Mouse (Mus musculus): ENCODE results near the gene Csmd2.

Gene Csmd2

DNA sequence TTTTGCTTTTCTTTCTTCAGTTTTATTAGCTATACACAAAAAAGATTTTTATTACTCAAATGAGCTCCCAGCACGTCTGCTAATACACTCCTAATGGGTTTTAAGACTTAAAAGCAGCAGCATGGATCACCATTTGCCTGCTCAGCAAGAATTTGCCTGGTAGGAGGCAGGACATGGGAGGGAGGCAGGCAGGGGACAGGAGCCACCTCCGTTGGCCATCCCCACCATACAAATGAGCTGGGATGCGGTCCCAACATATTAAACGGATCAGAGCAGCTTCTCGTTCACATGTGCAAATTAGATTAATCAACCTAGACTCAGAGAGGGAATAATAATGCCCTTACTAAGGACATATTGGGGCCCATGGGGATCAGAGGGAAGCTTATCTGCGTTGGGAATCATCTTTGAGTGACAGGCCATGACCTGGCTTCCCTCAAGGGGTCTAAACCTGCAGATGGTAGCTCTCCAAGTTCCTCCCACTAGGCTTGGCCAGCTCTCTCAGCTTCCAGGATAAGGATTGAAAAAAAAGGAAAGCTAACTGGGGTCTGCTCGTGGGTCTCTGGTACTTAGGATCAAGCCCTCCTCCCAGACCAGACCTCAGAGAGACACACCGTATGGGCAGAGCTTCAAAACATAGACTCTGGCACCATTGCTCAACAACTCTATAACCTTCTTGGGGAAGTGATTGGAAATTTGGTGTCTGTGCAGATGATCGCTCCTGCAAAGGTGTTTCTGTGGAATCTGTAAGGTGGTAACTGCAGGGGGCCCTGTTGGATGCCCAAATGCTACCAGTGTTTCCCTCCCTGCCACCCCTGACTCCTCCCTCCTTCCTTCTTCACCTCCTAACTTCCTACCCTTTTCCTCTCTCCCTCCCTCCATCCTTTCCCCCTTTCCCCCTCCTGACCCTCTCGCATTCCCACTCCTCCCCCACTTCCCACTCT lies 153.8 kb downstream of the Csmd2 start:
- no peak for DNase-seq (ENCODE audit: low read depth)

GRCm38 (mm10) chr4:128142279-128142678 lies 154.6 kb downstream of the Csmd2 start:
- DNase-seq (ENCODE audit: low read depth) = no peak

DNA sequence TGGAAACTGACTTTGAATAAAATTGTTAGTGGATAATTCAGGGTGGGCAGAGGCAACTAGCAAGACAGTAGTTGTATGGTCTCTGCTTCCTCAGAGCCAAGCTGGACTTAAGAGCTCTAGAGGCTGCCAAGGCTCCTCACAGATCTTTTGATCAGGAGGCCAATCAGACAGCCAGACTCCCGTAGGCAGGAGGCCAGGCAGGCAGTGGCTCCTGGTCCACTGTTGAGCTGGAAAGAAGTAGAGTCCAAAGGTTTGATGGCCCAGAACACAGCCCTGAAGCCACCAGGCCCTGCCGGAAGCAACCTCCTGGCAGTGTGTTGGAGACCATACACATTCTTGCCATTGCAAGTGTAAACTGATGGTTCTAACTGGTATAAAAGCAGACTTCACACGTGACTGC lies 155.5 kb downstream of the Csmd2 start:
- DNase-seq (ENCODE audit: low read depth) = no peak

- DNase-seq (ENCODE audit: low read depth) = no peak
Measured at GRCm38 (mm10) chr4:128149524-128149923, 161.9 kb downstream of the Csmd2 start.

DNA sequence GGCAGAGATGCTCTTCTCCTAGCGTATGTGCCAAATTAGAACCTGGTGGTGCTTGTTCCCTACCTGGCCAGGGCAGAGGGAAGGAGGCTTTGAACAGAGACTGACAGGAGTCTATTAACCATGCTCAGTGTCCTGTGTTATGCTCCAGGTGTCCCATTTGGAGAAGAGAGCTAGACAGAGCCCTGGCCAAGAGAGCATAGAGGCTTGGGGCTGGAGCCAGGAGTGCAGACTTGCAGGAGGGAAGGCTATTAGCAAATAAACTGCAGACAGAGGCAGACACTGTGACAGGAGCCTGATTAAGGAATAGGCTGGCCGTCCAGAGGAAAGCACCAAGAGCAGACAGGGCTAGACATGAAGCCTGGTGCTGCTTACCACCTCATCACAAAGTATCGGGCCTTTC lies 164.4 kb downstream of the Csmd2 start:
- DNase-seq (ENCODE audit: low read depth) = no peak

GRCm38 (mm10) chr4:128153144-128153543 lies 165.5 kb downstream of the Csmd2 start:
- DNase-seq (ENCODE audit: low read depth) = no peak

- DNase-seq (ENCODE audit: low read depth) = no peak
Measured at GRCm38 (mm10) chr4:128155226-128155625, 167.6 kb downstream of the Csmd2 start.

GRCm38 (mm10) chr4:128160656-128161055 lies 173.0 kb downstream of the Csmd2 start:
- DNase-seq (ENCODE audit: low read depth) = no peak

GRCm38 (mm10) chr4:128170181-128170580 lies 182.5 kb downstream of the Csmd2 start:
- no peak for DNase-seq (ENCODE audit: low read depth)

GRCm38 (mm10) chr4:128171233-128171632 lies 183.6 kb downstream of the Csmd2 start:
- no peak for DNase-seq (ENCODE audit: low read depth)

DNA sequence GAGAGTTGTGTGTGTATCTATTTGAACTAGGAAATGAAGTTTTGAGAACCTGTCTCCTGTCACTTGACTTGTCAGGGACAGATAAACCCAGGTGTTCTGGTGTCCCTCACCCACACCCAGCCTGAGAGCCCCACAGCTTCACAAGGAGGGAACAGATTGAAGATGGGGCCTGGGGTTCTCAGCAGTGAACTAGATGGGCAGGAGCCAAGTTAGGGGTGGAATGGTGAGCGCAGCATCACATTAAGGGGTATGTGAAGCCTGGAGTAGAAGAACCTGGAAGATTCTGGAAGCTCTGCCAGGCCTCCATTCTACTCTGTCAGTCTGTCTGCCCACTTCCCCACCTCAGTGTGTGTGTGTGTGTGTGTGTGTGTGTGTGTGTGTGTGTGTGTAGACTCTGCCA lies 184.0 kb downstream of the Csmd2 start:
- no peak for DNase-seq (ENCODE audit: low read depth)

DNA sequence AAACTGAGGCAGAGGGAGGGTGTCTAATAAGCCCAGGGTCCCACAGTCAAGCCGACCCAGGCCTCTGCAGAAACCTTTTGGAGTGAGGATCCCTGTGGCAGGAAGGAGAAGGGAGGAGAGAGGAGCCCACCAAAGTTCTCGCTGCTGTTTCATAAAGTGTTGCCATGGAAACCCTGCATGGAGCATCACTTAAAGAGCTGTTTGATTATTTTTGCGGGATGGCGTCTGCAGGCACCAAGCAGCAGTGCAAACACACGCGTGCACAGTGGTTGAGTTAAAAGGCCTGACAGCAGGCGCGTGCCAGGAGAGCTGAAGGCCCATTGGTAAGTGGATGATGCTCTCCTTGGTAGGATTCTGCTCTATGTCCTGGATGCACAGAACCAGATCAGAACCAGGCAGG lies 191.3 kb downstream of the Csmd2 start:
- no peak for DNase-seq (ENCODE audit: low read depth)

DNA sequence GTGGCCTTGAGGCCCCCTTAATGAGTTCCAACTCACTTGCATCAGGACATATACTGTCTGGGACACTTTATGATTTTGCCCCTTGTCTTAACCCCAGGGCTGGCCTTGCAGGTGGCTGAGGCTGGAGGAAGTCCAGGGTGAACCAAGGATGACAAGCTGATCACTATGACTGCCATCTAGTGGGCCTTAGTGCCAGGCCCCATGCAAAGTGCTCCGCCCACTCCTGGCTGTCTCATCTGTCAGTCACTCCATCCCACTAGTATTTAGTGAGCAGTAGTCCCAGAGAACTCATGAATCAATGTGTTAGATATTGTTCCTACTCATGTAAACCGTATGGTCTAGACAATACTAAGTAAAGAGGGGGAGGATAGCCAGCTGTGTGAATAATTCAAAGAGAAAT lies 191.9 kb downstream of the Csmd2 start:
- no peak for DNase-seq (ENCODE audit: low read depth)

DNA sequence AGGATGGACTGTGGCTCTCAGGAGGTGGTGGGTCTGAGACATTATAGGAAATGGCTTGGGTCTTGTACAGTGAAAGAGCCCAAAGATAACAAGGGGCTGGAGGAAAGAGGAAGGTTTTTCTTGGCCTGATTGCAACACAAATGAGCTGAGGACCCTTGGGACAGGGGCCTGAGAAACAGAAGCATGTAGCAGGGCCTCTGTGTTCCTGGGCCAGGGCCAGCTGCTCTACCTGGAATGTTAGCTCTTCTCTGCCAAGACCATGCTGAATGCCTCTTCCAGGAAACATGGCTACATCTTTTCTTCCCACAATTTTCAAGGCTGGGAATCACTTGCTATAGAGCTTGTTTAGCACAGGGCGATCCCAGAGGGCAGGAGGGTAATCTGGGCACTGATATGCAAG lies 197.1 kb downstream of the Csmd2 start:
- no peak for DNase-seq (ENCODE audit: low read depth)

GRCm38 (mm10) chr4:128194454-128194853 lies 206.8 kb downstream of the Csmd2 start:
- no peak for DNase-seq (ENCODE audit: low read depth)

DNA sequence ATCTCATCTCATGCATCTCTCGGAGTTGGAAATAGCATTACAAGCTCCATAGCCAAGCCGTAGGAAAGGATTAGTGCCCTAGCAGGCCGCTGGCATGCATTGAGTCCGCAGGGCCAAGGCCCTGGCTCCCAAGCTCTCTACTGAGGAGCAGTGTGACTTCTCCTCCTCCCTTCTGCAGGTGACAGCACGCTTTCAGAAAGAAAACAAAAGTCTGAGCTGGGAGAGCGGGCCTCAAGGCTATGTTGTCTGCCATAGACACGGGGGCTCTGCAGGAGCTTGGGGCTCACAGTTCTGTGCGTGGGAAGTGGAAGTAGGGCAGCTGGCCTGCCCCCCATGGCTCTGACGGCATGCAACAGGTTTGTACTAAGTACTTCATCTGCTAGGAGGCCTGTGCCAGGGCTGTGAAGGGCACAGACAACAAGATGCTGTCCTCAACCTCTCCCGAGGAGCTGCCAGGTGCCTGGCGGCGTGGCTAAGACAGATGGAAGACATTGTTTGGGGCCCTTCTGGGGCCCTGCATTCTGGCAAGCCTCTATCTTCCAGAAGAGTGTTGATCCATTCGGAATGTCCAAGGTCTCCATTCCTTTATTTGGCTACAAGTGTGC lies 230.4 kb downstream of the Csmd2 start:
- DNase-seq (ENCODE audit: low read depth) = no peak

- DNase-seq (ENCODE audit: low read depth) = no peak
Measured at GRCm38 (mm10) chr4:128224453-128224852, 236.8 kb downstream of the Csmd2 start.

- no peak for DNase-seq (ENCODE audit: low read depth)
Measured at GRCm38 (mm10) chr4:128227377-128228316, 240.0 kb downstream of the Csmd2 start.

- no peak for DNase-seq (ENCODE audit: low read depth)
Measured at GRCm38 (mm10) chr4:128233458-128233857, 245.8 kb downstream of the Csmd2 start.

- no peak for DNase-seq (ENCODE audit: low read depth)
Measured at GRCm38 (mm10) chr4:128239113-128239512, 251.5 kb downstream of the Csmd2 start.

GRCm38 (mm10) chr4:128241075-128241853 lies 253.6 kb downstream of the Csmd2 start:
- DNase-seq (ENCODE audit: low read depth) = no peak
